Mouse (Mus musculus): ENCODE results near the gene Xylt1. TPM values are rescaled to one million over a fixed set of nuclear protein-coding genes. Genes with fewer than 3 reads are reported as not detected.

The Xylt1 gene
- polyA plus RNA-seq (2017; shearing (Covaris generic)): 10 to 100 TPM; 10.8 to 12.6 TPM

DNA sequence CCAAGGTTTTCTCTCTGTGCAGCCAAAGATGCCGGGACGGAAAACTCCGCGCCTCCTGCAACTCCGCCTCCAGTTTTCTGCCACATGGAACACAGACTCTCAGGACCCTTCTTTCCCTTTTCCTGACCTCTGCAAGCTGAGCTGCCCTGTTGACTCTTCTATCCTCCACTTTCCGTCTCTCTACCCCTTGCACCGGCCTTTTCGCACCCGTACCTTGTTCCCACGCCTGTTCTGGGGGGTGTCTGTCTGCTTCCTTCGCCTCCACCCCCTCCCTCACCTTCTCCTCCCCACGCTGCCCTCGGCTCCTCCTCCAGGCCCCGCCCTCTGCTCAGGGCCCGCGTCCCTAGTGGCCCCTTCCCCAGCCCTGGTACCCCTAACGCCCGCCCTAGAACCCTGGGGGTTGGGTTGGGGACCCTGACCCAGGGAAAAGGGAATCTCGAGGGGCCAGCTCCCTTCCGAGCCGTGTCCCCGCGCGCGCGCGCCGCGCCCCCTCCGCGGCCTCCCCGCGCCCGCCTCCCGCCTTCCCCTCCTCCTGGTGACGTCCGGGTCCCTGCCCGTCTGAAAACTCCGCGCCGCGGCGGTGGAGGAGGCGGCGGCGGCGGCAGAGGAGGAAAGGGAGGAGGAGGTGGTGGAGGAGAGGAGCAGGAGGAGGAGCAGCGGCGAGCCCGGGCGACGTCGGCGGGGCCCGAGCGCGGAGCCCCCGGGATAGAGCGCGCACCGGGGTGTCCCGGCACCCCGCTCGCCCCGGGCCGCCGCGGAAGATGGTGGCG lies at the start of gene Xylt1:
TSS of gene Xylt1 (plus strand) at position 562 of the 770 bp plus-strand sequence.

All from inflammation-experienced regulatory T-cells (primary cell).